Mouse (Mus musculus) neutrophil, adult 5-6 weeks (primary cell): ENCODE measurements around the gene Edc4. TPM values are rescaled to one million over a fixed set of nuclear protein-coding genes. Genes with fewer than 3 reads are reported as not detected.
A peak's percentile ranks its signal among the peaks of the same experiment; 100 is the strongest.
"Not testable (repeated sequence)": the region's sequence is repeated elsewhere in the genome, so short reads cannot be mapped to it uniquely, and the experiment has no call there.

Source experiments
- ATAC-seq: fragments of 151-379, 151-347 bp; 2 replicates; pipeline ENCODE4 v1.8.0; 2017; ENCODE audit warnings: mild to moderate bottlenecking, moderate TSS enrichment; ENCODE audit not compliant: insufficient number of reproducible peaks, poor library complexity, low FRiP score, severe bottlenecking; ENCODE audit errors: extremely low read depth
- total RNA-seq: library from RNA; stranded (forward); fragments of 200-1000 nt; gene quantifications from 2 replicates; pipeline ENCODE4 v1.2.3, GENCODE M21; 2017

The Edc4 gene
- total RNA-seq = 53.4 and 54.1 TPM in 2 replicates

- ATAC-seq = peak; percentile 93
Observed at GRCm38 (mm10) chr8:105880754-105881520, at the start of gene Edc4. Gene Edc4 (plus strand): TSS chr8:105880881.

- not testable (repeated sequence) for ATAC-seq
Observed at GRCm38 (mm10) chr8:105833740-105834139, 46.9 kb upstream of the Edc4 start.

GRCm38 (mm10) chr8:105835318-105835717, 45.4 kb upstream of the Edc4 start:
- peak; percentile 87 for ATAC-seq

GRCm38 (mm10) chr8:105836991-105837390, 43.7 kb upstream of the Edc4 start:
- ATAC-seq = peak; percentile 57; the same call in 1 of the 2 replicates

GRCm38 (mm10) chr8:105839209-105839608, 41.5 kb upstream of the Edc4 start:
- no peak for ATAC-seq

DNA sequence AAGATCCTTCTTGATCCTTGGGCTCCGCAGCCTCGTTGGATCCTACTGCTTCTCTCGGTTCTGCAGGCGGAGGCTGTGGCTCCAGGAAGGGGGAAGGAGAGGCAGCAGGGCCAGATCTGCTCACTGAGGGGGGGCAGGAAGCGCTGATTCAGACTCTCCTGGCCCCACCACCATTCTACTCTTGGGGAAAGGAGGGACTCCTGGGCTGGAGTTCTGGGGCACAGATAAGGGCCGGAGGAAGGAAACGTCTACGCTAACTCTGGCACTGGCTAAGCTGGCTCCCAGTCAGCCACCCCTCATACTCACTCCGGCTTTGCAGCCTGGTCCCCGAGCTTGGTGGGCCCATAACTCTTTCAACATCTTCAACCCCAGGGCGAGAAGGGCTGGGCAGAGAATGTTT, 34.0 kb upstream of the Edc4 start:
- no peak for ATAC-seq

DNA sequence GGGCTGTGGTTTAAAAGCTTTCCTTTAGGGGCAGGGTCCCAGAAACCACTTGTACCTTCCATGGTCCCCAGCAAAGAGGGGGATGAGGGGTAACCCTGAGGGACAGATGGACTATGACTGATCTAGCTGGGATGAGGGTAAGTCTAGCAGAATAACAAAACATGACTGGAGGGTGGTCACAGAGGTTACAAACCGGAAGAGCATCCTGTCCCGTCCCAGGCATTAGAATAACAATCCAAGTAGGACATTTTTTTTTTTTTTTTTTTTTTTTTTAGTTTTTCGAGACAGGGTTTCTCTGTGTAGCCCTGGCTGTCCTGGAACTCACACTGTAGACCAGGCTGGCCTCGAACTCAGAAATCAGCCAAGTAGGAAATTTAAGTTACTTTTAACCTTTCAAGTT, 30.7 kb upstream of the Edc4 start:
- ATAC-seq = no peak

- ATAC-seq = no peak
Observed at GRCm38 (mm10) chr8:105850611-105851010, 30.1 kb upstream of the Edc4 start.

- peak; percentile 65 for ATAC-seq
Observed at GRCm38 (mm10) chr8:105851651-105852143, 29.0 kb upstream of the Edc4 start.

GRCm38 (mm10) chr8:105852146-105852729, 28.4 kb upstream of the Edc4 start:
- ATAC-seq = no peak

DNA sequence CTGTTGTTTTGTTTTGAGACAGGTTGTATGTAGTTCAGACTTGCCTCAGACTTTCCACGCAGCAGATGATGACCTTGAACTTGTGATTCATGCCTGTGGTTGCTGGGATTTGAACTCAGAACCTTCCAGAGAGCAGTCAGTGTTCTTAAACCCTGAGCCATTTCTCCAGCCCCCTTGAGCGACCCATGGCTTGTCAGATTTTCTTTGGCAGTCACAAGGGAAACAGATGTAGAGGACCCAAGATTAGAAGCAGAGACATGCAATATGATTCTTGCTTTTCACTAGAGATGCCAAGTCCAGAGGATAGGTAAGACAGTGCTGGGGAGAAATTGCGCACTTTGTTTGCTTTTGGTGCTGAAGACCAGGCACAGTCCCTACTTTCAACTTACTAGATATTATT, 27.5 kb upstream of the Edc4 start, which contains the start of gene Cenpt:
Gene Cenpt (minus strand): TSS at position 101 of the 400 bp plus-strand sequence.
- no peak for ATAC-seq

DNA sequence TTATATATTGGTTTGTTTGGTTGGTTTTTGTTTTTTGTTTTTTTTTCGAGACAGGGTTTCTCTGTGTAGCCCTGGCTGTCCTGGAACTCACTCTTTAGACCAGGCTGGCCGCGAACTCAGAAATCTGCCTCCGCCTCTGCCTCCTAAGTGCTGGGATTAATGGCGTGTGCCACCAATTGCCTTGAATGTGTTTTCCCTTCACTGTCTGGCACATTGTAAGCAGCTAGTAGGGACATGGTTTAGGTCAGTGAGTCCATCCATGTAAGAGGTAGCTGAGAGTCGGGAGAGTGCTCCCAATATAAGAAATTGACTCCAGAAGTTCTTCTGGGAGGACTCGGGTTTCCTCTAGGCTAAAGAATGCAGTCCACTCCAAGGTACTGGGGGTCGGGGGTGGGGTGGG, 26.4 kb upstream of the Edc4 start:
- no peak for ATAC-seq

DNA sequence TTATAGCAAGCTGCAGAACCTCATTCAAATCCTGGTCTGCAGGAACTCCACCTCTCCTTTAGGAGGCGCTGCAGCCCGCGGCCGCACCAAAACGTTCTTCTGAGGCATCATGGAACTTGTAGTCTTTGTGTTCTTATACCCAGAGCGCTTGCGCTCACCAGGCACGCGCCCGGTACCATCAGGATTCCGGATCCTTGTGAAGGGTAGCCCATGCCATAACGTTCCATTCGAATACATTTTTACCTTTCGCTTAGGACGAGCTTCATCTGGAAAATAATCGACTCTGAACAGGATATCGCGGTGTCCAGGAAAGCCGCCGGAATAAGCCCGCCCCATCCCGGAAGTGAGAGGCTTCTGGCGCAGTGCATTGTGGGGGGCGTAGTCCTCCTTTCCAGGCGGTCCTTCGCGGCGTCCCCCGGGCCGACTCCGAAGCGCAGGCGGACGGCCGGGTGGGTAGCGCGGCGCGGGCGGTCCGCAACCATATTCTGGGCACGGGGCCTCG, 25.9 kb upstream of the Edc4 start, which contains the start of gene Thap11:
Gene Thap11 (plus strand): TSS at position 418 of the 502 bp plus-strand sequence.
- ATAC-seq = peak; percentile 79

GRCm38 (mm10) chr8:105855248-105856167, 25.2 kb upstream of the Edc4 start:
- no peak for ATAC-seq

- no peak for ATAC-seq
Observed at GRCm38 (mm10) chr8:105856168-105856835, 24.4 kb upstream of the Edc4 start.

GRCm38 (mm10) chr8:105858495-105858894, 22.2 kb upstream of the Edc4 start:
- peak; percentile 24; the same call in 1 of the 2 replicates for ATAC-seq

DNA sequence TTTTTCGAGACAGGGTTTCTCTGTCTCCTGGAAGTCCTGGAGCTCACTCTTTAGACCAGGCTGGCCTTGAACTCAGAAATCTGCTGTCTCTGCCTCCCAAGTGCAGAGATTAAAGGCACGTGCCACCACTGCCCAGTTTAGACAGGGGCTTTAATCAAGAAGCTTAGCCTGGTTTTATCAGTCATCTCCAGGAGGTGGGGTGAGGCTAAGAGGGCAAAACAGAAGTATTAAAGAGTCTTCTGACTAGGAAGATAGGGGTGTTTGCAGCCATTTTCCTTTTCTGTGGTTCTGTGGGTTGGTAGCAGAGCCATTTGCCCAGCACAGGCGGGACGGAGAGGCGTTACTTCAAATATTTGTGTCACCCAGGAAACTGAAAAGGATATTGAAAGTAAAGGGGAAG, 21.4 kb upstream of the Edc4 start:
- ATAC-seq = no peak

- ATAC-seq = peak; percentile 96
Observed at GRCm38 (mm10) chr8:105860143-105860981, 20.3 kb upstream of the Edc4 start, which contains the start of gene Nutf2. Gene Nutf2 (plus strand): TSS chr8:105860580.
